Mouse (Mus musculus): ENCODE measurements at regions not wholly inside any gene's neighbourhood (a gene's known extent, or its start where the extent isn't known, plus 50 kb on each side); places are given as distances from the start of the nearest gene placed in this dataset.

DNA sequence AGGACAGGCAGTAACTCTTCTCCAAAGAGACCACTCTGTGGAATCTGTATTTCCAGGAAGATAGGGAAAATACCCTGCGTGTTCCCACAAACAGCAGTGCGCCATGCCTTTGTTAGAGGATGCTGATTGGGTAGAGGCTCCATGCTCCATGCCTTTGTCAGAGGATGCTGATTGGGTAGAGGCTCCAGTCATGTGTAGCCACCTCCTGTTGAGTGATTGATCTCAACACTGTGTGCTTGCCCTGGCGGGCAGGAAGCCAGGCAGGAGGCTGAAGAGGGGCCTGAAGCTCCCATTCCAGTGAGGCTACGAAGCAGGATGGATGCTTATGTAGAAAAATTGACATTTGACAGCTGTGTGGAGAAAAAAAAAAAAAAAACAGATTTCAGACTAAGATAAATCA is 131.9 kb upstream of the Prr30 start:
- no peak for TF ChIP-seq SIN3A (IDR thresholded peaks at IDR 0.05; ENCODE audit: low read length)
- no peak for TF ChIP-seq CTCF (conservative IDR thresholded peaks at IDR 0.05 in 1 of 2, IDR thresholded peaks at IDR 0.05 in 1 of 2; ENCODE audit: low read depth in 2 of 2, low read length in 2 of 2)
- no peak for TF ChIP-seq NRF1 (IDR thresholded peaks at IDR 0.05; ENCODE audit: low read depth, low read length)
- no peak for TF ChIP-seq MAX (IDR thresholded peaks at IDR 0.05; ENCODE audit: low read length)
- no peak for TF ChIP-seq ZKSCAN1 (IDR thresholded peaks at IDR 0.05; ENCODE audit: borderline replicate concordance, low read depth, low read length)
- no peak for TF ChIP-seq POLR2A (IDR thresholded peaks at IDR 0.05; ENCODE audit: low read depth, low read length)
- TF ChIP-seq ELF1 (IDR thresholded peaks at IDR 0.05; ENCODE audit: low read depth, low read length), result no peak
- TF ChIP-seq ZC3H11A (IDR thresholded peaks at IDR 0.05; ENCODE audit: low read depth, low read length), result no peak
- no peak for TF ChIP-seq E2F4 (IDR thresholded peaks at IDR 0.05; ENCODE audit: insufficient replicate concordance, low read depth, low read length)

Data from CH12.LX (cell line).